Mouse (Mus musculus): Measurements from ENCODE around the gene Tjap1.
A peak's percentile ranks its signal among the peaks of the same experiment; 100 is the strongest.

Tjap1 gene

DNA sequence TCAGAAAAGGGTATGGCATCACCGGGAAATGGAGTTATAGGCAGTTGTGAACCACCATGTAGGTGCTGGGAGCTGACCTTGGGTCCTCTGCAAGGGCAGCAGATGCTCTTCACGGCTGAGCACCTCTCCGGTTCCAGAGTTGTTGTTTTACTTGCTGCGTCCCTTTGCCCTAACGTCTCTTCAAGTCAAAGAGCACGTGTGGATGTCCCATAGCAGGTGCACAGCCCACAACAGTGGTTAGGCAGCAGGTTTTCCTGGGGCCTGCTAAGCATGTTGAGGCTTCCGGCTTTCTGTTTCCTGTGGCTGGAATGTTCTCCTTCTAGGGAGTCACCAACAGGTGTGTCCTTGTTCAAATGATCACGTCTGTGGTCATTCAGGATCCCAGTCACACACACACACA lies 1.1 kb upstream of the Tjap1 start:
- DNase-seq (ENCODE audit: low spot score in 2 of 2): no peak

DNA sequence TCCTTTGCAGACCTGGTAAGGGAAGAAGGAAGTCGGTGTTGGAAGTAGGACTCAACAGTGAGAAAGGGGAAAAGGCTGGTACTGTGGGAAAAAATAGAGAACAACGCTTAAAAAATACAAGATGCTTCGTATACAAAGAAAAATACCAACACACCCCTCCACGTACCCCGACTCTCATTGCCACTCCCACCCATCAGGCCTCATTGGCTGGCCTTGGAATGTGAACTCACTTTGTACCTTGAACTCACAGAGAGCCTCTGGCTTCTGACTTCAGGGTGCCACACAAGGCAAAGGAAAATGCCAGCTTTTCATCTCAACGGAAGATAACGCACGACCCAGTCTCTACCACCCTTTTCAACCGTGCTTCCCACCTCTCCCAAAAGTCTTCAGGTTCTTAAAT lies 314 bp upstream of the Tjap1 start:
- DNase-seq (ENCODE audit: low spot score in 2 of 2): no peak

- no peak for DNase-seq (ENCODE audit: low spot score in 2 of 2)
Measured at GRCm38 (mm10) chr17:46278011-46278765, 4.6 kb downstream of the Tjap1 start.

- no peak for DNase-seq (ENCODE audit: low spot score in 2 of 2)
Measured at GRCm38 (mm10) chr17:46277586-46277985, 5.2 kb downstream of the Tjap1 start.

- DNase-seq (ENCODE audit: low spot score in 2 of 2): no peak
Measured at GRCm38 (mm10) chr17:46275506-46275905, 7.3 kb downstream of the Tjap1 start.

- DNase-seq (ENCODE audit: low spot score in 2 of 2): no peak
Measured at GRCm38 (mm10) chr17:46275034-46275433, 7.8 kb downstream of the Tjap1 start.

- no peak for DNase-seq (ENCODE audit: low spot score in 2 of 2)
Measured at GRCm38 (mm10) chr17:46274465-46274864, 8.4 kb downstream of the Tjap1 start.

GRCm38 (mm10) chr17:46273803-46274236 lies 9.0 kb downstream of the Tjap1 start:
- DNase-seq (ENCODE audit: low spot score in 2 of 2): peak in 1 of 2 experiments; percentile 65

DNA sequence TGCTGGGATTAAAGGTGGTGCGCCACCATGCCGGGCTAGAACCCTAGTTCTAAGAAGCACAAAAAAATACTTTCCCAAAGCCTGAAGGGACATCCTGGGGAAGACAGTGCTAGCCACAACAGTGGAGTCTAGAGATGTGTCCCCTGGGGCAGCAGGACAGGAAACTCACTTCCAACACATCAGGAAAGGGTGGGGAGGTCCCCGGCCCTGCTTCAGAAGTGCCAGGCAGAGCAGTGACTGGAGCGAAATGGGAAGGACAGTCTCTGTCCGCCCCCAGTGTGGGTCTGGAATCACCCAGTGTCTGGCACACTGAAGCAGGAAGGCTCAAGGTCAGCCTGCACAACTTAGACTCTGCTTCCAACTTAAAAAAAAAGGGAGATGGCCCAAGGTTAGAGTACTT lies 10.2 kb downstream of the Tjap1 start:
- DNase-seq (ENCODE audit: low spot score in 2 of 2): no peak

DNA sequence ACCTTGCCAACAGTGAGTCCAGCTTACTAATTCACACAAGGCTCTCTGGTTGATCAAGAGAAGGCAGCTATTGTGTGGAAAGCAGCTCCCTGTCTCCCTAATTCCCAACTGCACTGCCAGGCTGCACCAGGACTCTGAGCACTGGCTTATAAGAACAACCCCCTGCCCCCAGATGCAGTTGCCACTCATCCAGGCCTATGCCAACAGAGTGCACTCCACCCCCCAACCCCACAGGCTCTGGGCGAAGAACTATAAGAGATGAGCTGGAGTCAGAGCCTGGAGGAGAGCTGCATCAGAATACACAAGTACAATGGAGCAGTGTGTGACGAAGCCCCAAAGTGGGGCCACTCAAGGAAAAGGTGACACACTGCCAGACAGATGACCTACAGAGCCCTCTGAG lies 10.8 kb downstream of the Tjap1 start:
- DNase-seq (ENCODE audit: low spot score in 2 of 2): no peak

- DNase-seq (ENCODE audit: low spot score in 2 of 2): no peak
Measured at GRCm38 (mm10) chr17:46269771-46270534, 12.9 kb downstream of the Tjap1 start.

DNA sequence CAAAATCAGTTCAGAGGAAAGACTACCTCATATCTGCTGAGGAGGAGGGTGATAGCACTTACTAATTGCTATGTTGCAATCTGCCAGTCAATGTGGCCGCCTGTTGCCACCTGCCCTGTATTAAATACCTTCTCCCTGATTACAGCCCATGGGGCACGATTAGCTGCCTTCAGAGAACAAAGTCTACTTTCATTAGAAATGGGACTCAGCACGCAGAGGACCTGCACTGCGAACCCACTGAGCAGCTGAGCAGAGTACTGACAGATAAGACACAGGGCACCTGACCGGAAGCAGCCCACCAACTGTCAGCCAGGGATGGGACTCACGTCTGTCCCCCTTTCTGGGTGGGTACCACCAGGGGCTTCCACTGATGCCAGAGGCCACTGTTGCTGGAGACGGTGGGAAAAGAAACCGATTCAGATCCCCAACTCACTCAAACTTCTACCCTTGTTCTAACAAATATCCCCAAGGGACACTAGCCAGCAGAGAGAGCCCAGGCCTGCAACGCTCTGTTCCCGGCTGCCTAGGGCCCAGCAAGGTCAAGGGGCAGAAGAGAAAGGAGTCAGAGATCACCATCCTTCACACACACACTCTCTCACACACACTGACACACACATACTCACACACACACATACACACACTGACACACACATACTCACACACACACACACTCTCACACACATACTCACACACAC lies 14.7 kb downstream of the Tjap1 start:
- no peak for DNase-seq (ENCODE audit: low spot score in 2 of 2)

GRCm38 (mm10) chr17:46267511-46267910 lies 15.3 kb downstream of the Tjap1 start:
- no peak for DNase-seq (ENCODE audit: low spot score in 2 of 2)

- no peak for DNase-seq (ENCODE audit: low spot score in 2 of 2)
Measured at GRCm38 (mm10) chr17:46266986-46267385, 15.8 kb downstream of the Tjap1 start.

- peak; percentile 64 to 79 for DNase-seq (ENCODE audit: low spot score in 2 of 2)
Measured at GRCm38 (mm10) chr17:46265918-46266618, 16.8 kb downstream of the Tjap1 start.

- no peak for DNase-seq (ENCODE audit: low spot score in 2 of 2)
Measured at GRCm38 (mm10) chr17:46265502-46265901, 17.3 kb downstream of the Tjap1 start.

- DNase-seq (ENCODE audit: low spot score in 2 of 2): no peak
Measured at GRCm38 (mm10) chr17:46262201-46262694, 20.6 kb downstream of the Tjap1 start.

DNA sequence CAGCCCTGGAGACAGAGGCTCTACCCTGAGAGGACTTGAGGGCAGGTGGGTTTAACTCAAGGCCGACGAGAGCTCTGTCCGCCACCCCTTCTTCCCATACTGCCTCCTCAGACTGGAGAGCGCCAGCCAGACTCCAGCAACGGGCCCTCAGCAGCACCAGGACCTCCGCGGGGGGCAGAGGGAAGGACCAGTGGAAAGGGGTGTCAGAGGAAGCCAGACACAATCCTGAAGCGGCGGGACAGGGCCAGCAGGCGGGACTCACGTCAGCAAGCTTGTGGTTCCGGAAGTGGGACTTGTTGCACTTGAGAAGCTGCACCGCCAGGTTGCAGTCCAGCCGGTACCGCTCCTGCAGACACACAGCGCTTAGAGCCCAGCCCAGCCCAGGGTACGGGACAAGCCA lies 23.2 kb downstream of the Tjap1 start:
- DNase-seq (ENCODE audit: low spot score in 2 of 2): no peak

- DNase-seq (ENCODE audit: low spot score in 2 of 2): no peak
Measured at GRCm38 (mm10) chr17:46258279-46259053, 24.4 kb downstream of the Tjap1 start.

GRCm38 (mm10) chr17:46255147-46255546 lies 27.7 kb downstream of the Tjap1 start:
- DNase-seq (ENCODE audit: low spot score in 2 of 2): no peak

- DNase-seq (ENCODE audit: low spot score in 2 of 2): peak in 1 of 2 experiments; percentile 40
Measured at GRCm38 (mm10) chr17:46254106-46254505, 28.7 kb downstream of the Tjap1 start.
